In genomic region chr13:99560674-99561639, GRCm38 (mm10) we compare ENCODE assay signal across 10 mouse cellular contexts. TPM values are rescaled to one million over a fixed set of nuclear protein-coding genes. Genes with fewer than 3 reads are reported as not detected.
DNase-seq lines count a peak whose midpoint lies in the region; ATAC-seq and TF ChIP-seq lines count a peak whose summit lies in the region.
"Had no signal": no experiment of that assay in that cellular context is flagged by ENCODE, and none has a peak within 500 bp of the region (broad histone marks: within the 10 kb centered on the region; RNA-seq: fewer than 3 reads in every experiment).

No protein-coding gene starts in this region.

- no peaks in the 10 kb centered on the region for H3K79me2 ChIP-seq in heart, adult 2 months (replicated peaks; ENCODE audit: control insufficient read depth, insufficient read depth, low read length)

- WGBS in heart, embryonic 13.5 days, result 39% methylated on average over 13 of the region's 13 CpGs
- WGBS in heart, adult 2 months, result 45% methylated on average over 13 of the region's 13 CpGs
- WGBS in limb, embryonic 10.5 days, result 65% methylated on average over 12 of the region's 13 CpGs
- WGBS in stomach, embryonic 16.5 days, result 43% methylated on average over 10 of the region's 13 CpGs

- intact Hi-C loops in heart, adult 2 months (cut with DNase I), result no loop called here

- no peaks in the 10 kb centered on the region; the same call in 1 of the 2 replicates for H3K27me3 ChIP-seq in heart, embryonic 13.5 days (replicated peaks)
- no peaks in the 10 kb centered on the region for H3K27me3 ChIP-seq in heart, adult 2 months (ENCODE audit: control insufficient read depth, insufficient read depth, low read length)
- H3K27me3 ChIP-seq in limb, embryonic 10.5 days (ENCODE audit: low read depth, poor library complexity, severe bottlenecking), result no peaks in the 10 kb centered on the region
- no peaks in the 10 kb centered on the region for H3K27me3 ChIP-seq in stomach, embryonic 16.5 days (ENCODE audit: control insufficient read depth, insufficient read depth, low read length)
- H3K27me3 ChIP-seq: Patski had no signal

- no peak for TF ChIP-seq POLR2A in heart, adult 2 months (IDR thresholded peaks at IDR 0.05; ENCODE audit: insufficient read depth, low read depth, low read length)

- no peaks in the 10 kb centered on the region for H3K36me3 ChIP-seq in heart, embryonic 13.5 days
- no peaks in the 10 kb centered on the region for H3K36me3 ChIP-seq in heart, adult 2 months (ENCODE audit: control insufficient read depth, insufficient read depth, low read length)
- no peaks in the 10 kb centered on the region for H3K36me3 ChIP-seq in limb, embryonic 10.5 days
- no peaks in the 10 kb centered on the region for H3K36me3 ChIP-seq in stomach, embryonic 16.5 days (ENCODE audit: control insufficient read depth, insufficient read depth, low read length)

- no peak for TF ChIP-seq CTCF in heart, adult 2 months (IDR thresholded peaks at IDR 0.05)

- ATAC-seq in heart, embryonic 13.5 days (ENCODE audit: extremely low read depth, insufficient number of reproducible peaks, low FRiP score, low TSS enrichment), result no peak
- ATAC-seq in stomach, embryonic 16.5 days (ENCODE audit: insufficient read depth, low FRiP score), result peak; percentile 53; the same call in 1 of the 2 replicates
- ATAC-seq: Patski had no signal

- no peak overlapping the region for H3K9ac ChIP-seq in heart, embryonic 13.5 days
- H3K9ac ChIP-seq in heart, adult 2 months (ENCODE audit: low read depth, low read length), result no peak overlapping the region
- no peak overlapping the region for H3K9ac ChIP-seq in stomach, embryonic 16.5 days (ENCODE audit: low read length)

- no peaks in the 10 kb centered on the region for H3K9me3 ChIP-seq in heart, embryonic 13.5 days
- no peaks in the 10 kb centered on the region for H3K9me3 ChIP-seq in limb, embryonic 10.5 days (replicated peaks)
- no peaks in the 10 kb centered on the region for H3K9me3 ChIP-seq in stomach, embryonic 16.5 days (replicated peaks; ENCODE audit: control insufficient read depth, low read length)

- peaks cover 10% of the 10 kb centered on the region for H3K4me1 ChIP-seq in heart, embryonic 13.5 days
- H3K4me1 ChIP-seq in heart, adult 2 months (ENCODE audit: control insufficient read depth, insufficient read depth, low read length), result no peaks in the 10 kb centered on the region
- H3K4me1 ChIP-seq in limb, embryonic 10.5 days, result peaks cover 38% of the 10 kb centered on the region
- H3K4me1 ChIP-seq in stomach, embryonic 16.5 days (ENCODE audit: control insufficient read depth, insufficient read depth, low read length), result no peaks in the 10 kb centered on the region

- H3K4me2 ChIP-seq in heart, embryonic 13.5 days, result no peak overlapping the region
- no peak overlapping the region for H3K4me2 ChIP-seq in stomach, embryonic 16.5 days (ENCODE audit: low read depth, low read length)

- H3K27ac ChIP-seq in heart, embryonic 13.5 days (replicated peaks), result peak overlapping the region; percentile 36; the same call in 1 of the 2 replicates
- no peak overlapping the region for H3K27ac ChIP-seq in heart, adult 2 months
- peak overlapping the region; percentile 72 for H3K27ac ChIP-seq in limb, embryonic 10.5 days
- peak overlapping the region; percentile 18; the same call in 1 of the 2 replicates for H3K27ac ChIP-seq in stomach, embryonic 16.5 days (ENCODE audit: low read length)

- H3K4me3 ChIP-seq in heart, embryonic 13.5 days, result no peak overlapping the region
- H3K4me3 ChIP-seq in heart, adult 2 months, result no peak overlapping the region
- no peak overlapping the region for H3K4me3 ChIP-seq in limb, embryonic 10.5 days
- H3K4me3 ChIP-seq in stomach, embryonic 16.5 days (replicated peaks; ENCODE audit: low read length), result no peak overlapping the region

- TF ChIP-seq EP300 in heart, adult 2 months (IDR thresholded peaks at IDR 0.05; ENCODE audit: insufficient read depth, low read depth, low read length), result no peak

- no peak for DNase-seq in heart, adult 2 months
- DNase-seq in right cerebral cortex, postnatal 10 days (ENCODE audit: low spot score in 2 of 2), result peak; percentile 54 to 65
- DNase-seq in right cerebral cortex, postnatal 4 days, result no peak
- no peak for DNase-seq in limb, embryonic 10.5 days (ENCODE audit: low spot score)
- DNase-seq in adrenal gland, adult 2 months, result no peak
- no peak for DNase-seq in left cerebral cortex, adult 18-20 months (ENCODE audit: low spot score in 2 of 2)
- DNase-seq: heart, postnatal 4 days had no signal

RNA-seq across cellular contexts. Expression of gene Map1b, which starts 44.6 kb away (rescaled TPM):
- 111 and 116 TPM in 2 replicates for polyA plus RNA-seq in heart, embryonic 13.5 days (2015; fragmentation: Nextera tagmentation; extraction: Ambion mirVana)
- 10 to 100 TPM; 10.2 to 14.6 TPM for total RNA-seq in heart, adult 2 months (2021)
- polyA plus RNA-seq in heart, adult 2 months (2012; rRNA removed), result 2.1 and 3.5 TPM in 2 replicates
- polyA plus RNA-seq in limb, embryonic 10.5 days (2016; fragmentation: Nextera tagmentation; extraction: Ambion mirVana), result 60.1 and 64.6 TPM in 2 replicates
- 126 and 134 TPM in 2 replicates for polyA plus RNA-seq in stomach, embryonic 16.5 days (2015; fragmentation: Nextera tagmentation; extraction: Ambion mirVana)
- total RNA-seq in adrenal gland, adult 2 months (2021), result 100 to 1,000 TPM; 107 to 110 TPM
- polyA plus RNA-seq in adrenal gland, adult 2 months (2012; rRNA removed), result 2.4 and 4.0 TPM in 2 replicates
- total RNA-seq in left cerebral cortex, adult 18-20 months (2021), result 100 to 1,000 TPM; 597 to 612 TPM

Comparison
In these comparisons a context has a peak if more than half of its experiments do, and no peak if none do; other contexts are left out.
1. DNase-seq: peak in right cerebral cortex, postnatal 10 days (2 of 2); none in heart, adult 2 months (0 of 2), right cerebral cortex, postnatal 4 days (single experiment), limb, embryonic 10.5 days (single experiment), adrenal gland, adult 2 months (single experiment) and left cerebral cortex, adult 18-20 months (0 of 2).
2. RNA of gene Map1b, which starts 44.6 kb away (polyA plus RNA-seq): 126 to 134 TPM in stomach, embryonic 16.5 days, 111 to 116 TPM in heart, embryonic 13.5 days and 60.1 to 64.6 TPM in limb, embryonic 10.5 days; 2.4 to 4.0 TPM in adrenal gland, adult 2 months and 2.1 to 3.5 TPM in heart, adult 2 months; every median in the first group is over 10 times any median in the second.